Mouse (Mus musculus) heart, embryonic 14.5 days (tissue): ENCODE data around the gene Vmn1r171. TPM values are rescaled to one million over a fixed set of nuclear protein-coding genes. Genes with fewer than 3 reads are reported as not detected.
"Not testable (repeated sequence)": the region's sequence is repeated elsewhere in the genome, so short reads cannot be mapped to it uniquely, and the experiment has no call there.

Experiments used
- ATAC-seq: fragments of 200-750 bp; cut with Nextera tagmentation; 2 replicates; pipeline ENCODE4 v1.8.0; 2017; ENCODE audit warnings: low read depth, moderate TSS enrichment; ENCODE audit not compliant: insufficient number of reproducible peaks, insufficient read depth, low FRiP score
- H3K27ac ChIP-seq, 2 experiments: fragments of 200-500 bp in 1 of 2; fragments of 300-500 bp in 1 of 2; sonication (generic) in 1 of 2; replicated peaks in 1 of 2; 2 replicates each; pipeline ENCODE4 v1.5.1; 2012 to 2014; ENCODE audit warnings: low read depth in 2 of 2, low read length in 2 of 2, control low read depth in 1 of 2, mild to moderate bottlenecking in 1 of 2, mixed read lengths in 1 of 2; ENCODE audit not compliant: control insufficient read depth in 1 of 2, insufficient read depth in 1 of 2
- H3K27me3 ChIP-seq: fragments of 300-500 bp; sonication (generic); 2 replicates; pipeline ENCODE4 v1.6.1; 2014; ENCODE audit warnings: mild to moderate bottlenecking, low read length, control low read depth; ENCODE audit not compliant: control insufficient read depth, insufficient read depth
- H3K36me3 ChIP-seq: fragments of 300-500 bp; sonication (generic); 2 replicates; pipeline ENCODE4 v1.6.1; 2014; ENCODE audit warnings: mild to moderate bottlenecking, control low read depth, low read length, mixed read lengths; ENCODE audit not compliant: control insufficient read depth, insufficient read depth
- H3K4me1 ChIP-seq, 2 experiments: fragments of 200-500 bp in 1 of 2; fragments of 300-500 bp in 1 of 2; sonication (generic) in 1 of 2; 2 replicates each; pipeline ENCODE4 v1.6.1; 2012 to 2014; ENCODE audit warnings: low read length in 2 of 2, control low read depth in 1 of 2, mixed read lengths in 1 of 2; ENCODE audit not compliant: control insufficient read depth in 2 of 2, insufficient read depth in 2 of 2
- H3K4me2 ChIP-seq: fragments of 300-500 bp; sonication (generic); 2 replicates; pipeline ENCODE4 v1.6.1; 2014; ENCODE audit warnings: mild to moderate bottlenecking, low read length
- H3K4me3 ChIP-seq, 2 experiments: fragments of 200-500 bp in 1 of 2; fragments of 300-500 bp in 1 of 2; sonication (generic) in 1 of 2; 2 replicates each; pipeline ENCODE4 v1.5.1; 2012 to 2014; ENCODE audit warnings: low read length in 2 of 2, mild to moderate bottlenecking in 2 of 2, control low read depth in 1 of 2, low read depth in 1 of 2, moderate library complexity in 1 of 2; ENCODE audit not compliant: control insufficient read depth in 1 of 2, insufficient read depth in 1 of 2
- H3K9ac ChIP-seq: fragments of 300-500 bp; sonication (generic); 2 replicates; pipeline ENCODE4 v1.6.1; 2014; ENCODE audit warnings: mild to moderate bottlenecking, low read length
- H3K9me3 ChIP-seq: fragments of 300-500 bp; sonication (generic); 2 replicates; pipeline ENCODE4 v1.6.1; 2016; ENCODE audit warnings: low read length, control low read depth; ENCODE audit not compliant: control insufficient read depth
- WGBS: fragments of 180-500 bp; shearing (Covaris S2); extraction: QIAGEN DNeasy Blood & Tissue Kit; methylation state at CpG from one replicate; pipeline ENCODE4 v1.1.7; 2014; 5-methylcytosine and 5-hydroxymethylcytosine counted together
- polyA plus RNA-seq: library from polyadenylated mRNA; unstranded; fragments of >200 nt; fragmentation: Nextera tagmentation; extraction: Ambion mirVana; gene quantifications from 2 replicates; pipeline ENCODE4 v1.2.1, GENCODE M21; 2014

Gene Vmn1r171
- not detected in 2 replicates for polyA plus RNA-seq

DNA sequence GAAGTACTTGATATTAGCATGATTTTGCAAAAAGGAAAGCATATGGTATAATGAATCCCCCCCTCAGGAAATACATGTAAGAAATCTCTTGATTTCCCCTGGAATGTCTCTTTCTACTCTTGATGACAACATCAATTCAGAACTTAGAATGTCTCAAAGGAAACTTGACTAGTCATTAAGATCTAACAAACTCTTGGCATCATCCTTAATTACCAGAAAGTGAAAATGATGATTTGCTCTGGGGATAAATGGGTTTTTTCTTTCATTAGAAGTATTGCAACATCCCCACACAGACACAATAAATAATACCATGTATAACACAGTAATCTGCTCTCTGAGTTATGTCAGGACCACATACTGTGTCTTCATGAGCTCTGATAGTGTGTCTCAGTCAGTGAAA, at the start of gene Vmn1r171:
Gene Vmn1r171, plus strand, starts transcription at position 301 of the 400 bp plus-strand sequence.
- Histone ChIP-seq H3K4me3 (no peak within 1 kb of the TSS), H3K4me1 (no peaks in the 10 kb centered on the region), H3K4me2 (no peak within 1 kb of the TSS), H3K9me3 (peaks cover 14% of the 10 kb centered on the region), H3K36me3 (no peaks in the 10 kb centered on the region), H3K27me3 (no peaks in the 10 kb centered on the region), H3K27ac (no peak within 1 kb of the TSS), H3K9ac (no peak within 1 kb of the TSS)
- no peak for ATAC-seq

DNA sequence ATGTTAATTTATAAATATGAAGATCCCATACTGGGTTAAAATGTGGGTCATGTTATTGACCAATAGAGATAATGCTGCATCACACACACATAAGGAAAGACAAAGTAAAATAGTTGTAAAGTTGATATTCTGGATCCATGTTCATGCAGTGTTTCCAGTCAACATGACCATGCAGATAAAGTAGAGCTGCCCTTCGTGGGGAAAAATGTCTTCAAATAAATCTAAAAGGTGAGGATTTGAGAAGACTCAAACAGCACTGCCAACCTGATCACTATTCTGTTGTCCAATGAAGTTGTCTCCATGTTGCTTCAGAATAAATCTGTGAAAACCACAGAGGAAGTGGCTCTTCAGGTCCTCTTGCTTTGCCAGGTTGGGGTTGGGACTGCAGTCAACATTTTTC, 24.6 kb upstream of the Vmn1r171 start, which contains the start of gene Vmn1r170:
Gene Vmn1r170, plus strand, starts transcription at position 301 of the 400 bp plus-strand sequence.
- WGBS, result 14% methylated on average over 1 of the region's 1 CpGs
- H3K4me1 ChIP-seq, H3K9me3 ChIP-seq, ATAC-seq, H3K27ac ChIP-seq, H3K9ac ChIP-seq, H3K36me3 ChIP-seq, H3K27me3 ChIP-seq, H3K4me2 ChIP-seq, H3K4me3 ChIP-seq: not testable (repeated sequence)

DNA sequence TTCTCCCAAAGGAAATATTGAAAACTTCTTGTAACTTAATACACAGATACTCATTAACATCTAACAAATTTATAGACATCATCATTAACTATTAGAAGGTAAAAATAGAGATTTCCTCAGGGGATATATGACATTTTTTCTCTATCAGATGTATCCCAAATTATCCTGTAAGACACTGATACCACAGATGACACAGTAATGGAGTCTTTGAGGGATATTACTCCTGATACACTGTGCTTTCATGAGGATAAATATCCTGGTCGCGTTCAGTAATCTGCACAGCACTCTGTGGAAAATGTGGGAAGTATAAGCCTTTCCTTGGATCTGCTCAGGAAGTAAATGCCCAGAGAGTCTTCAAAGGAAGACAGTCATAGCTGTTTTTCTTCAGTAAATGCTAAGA, 27.5 kb downstream of the Vmn1r171 start, which contains the start of gene Vmn1r172:
Gene Vmn1r172, plus strand, starts transcription at position 301 of the 400 bp plus-strand sequence.
- WGBS, result 41% methylated on average over 2 of the region's 2 CpGs
- no peak within 1 kb of the TSS for H3K27ac ChIP-seq
- no peak within 1 kb of the TSS for H3K4me2 ChIP-seq
- H3K36me3 ChIP-seq, result no peaks in the 10 kb centered on the region
- H3K27me3 ChIP-seq, result no peaks in the 10 kb centered on the region
- no peak within 1 kb of the TSS for H3K9ac ChIP-seq
- H3K4me3 ChIP-seq, result no peak within 1 kb of the TSS
- no peak for ATAC-seq
- no peaks in the 10 kb centered on the region for H3K4me1 ChIP-seq
- 0 out of 2 replicates have a peak, but pooled peaks cover under 1% of the 10 kb centered on the region for H3K9me3 ChIP-seq

Other genes with a start within 250 kb of the Vmn1r171 start
- gene Nlrp5, start 244.8 kb upstream of the Vmn1r171 start, polyA plus RNA-seq, result not detected in 2 replicates
- gene Vmn1r167, start 123.5 kb upstream of the Vmn1r171 start, polyA plus RNA-seq, result not detected in 2 replicates
- gene Vmn1r168, start 91.0 kb upstream of the Vmn1r171 start, polyA plus RNA-seq, result not detected in 2 replicates
- gene Vmn1r169, start 55.2 kb upstream of the Vmn1r171 start, polyA plus RNA-seq, result not detected in 2 replicates
- gene Vmn1r170, start 24.5 kb upstream of the Vmn1r171 start, polyA plus RNA-seq, result not detected in 2 replicates
- not detected in 2 replicates for gene Vmn1r172, start 27.6 kb downstream of the Vmn1r171 start, polyA plus RNA-seq
- not detected in 2 replicates for gene Vmn1r173, start 70.0 kb downstream of the Vmn1r171 start, polyA plus RNA-seq
- gene Vmn1r174, start 121.5 kb downstream of the Vmn1r171 start, polyA plus RNA-seq, result not detected in 2 replicates
- gene Vmn1r175, start 179.9 kb downstream of the Vmn1r171 start, polyA plus RNA-seq, result not detected in 2 replicates
- not detected in 2 replicates for gene Vmn1r176, start 206.7 kb downstream of the Vmn1r171 start, polyA plus RNA-seq
- not detected in 2 replicates for gene Vmn1r177, start 235.7 kb downstream of the Vmn1r171 start, polyA plus RNA-seq